Mouse (Mus musculus): ENCODE results near the gene Brd1.
"Not testable (repeated sequence)": the region's sequence is repeated elsewhere in the genome, so short reads cannot be mapped to it uniquely, and the experiment has no call there.

Brd1 gene

GRCm38 (mm10) chr15:88733834-88734571 lies at the start of gene Brd1:
Gene Brd1, minus strand, starts transcription at chr15:88734233.
- peak; percentile 59 to 76 for DNase-seq (ENCODE audit: low spot score in 2 of 2)

- not testable (repeated sequence) for DNase-seq (ENCODE audit: low spot score in 2 of 2)
These were observed 40.6 kb upstream of the Brd1 start for GRCm38 (mm10) chr15:88774630-88775029.

- no peak for DNase-seq (ENCODE audit: low spot score in 2 of 2)
These were observed 34.5 kb upstream of the Brd1 start for GRCm38 (mm10) chr15:88768537-88768936.

- DNase-seq (ENCODE audit: low spot score in 2 of 2) = not testable (repeated sequence)
These were observed 32.1 kb upstream of the Brd1 start for GRCm38 (mm10) chr15:88766139-88766538.

GRCm38 (mm10) chr15:88761551-88761950 lies 27.5 kb upstream of the Brd1 start:
- DNase-seq (ENCODE audit: low spot score in 2 of 2) = no peak

- DNase-seq (ENCODE audit: low spot score in 2 of 2) = no peak
These were observed 24.0 kb upstream of the Brd1 start for GRCm38 (mm10) chr15:88758061-88758460.

GRCm38 (mm10) chr15:88755761-88756160 lies 21.7 kb upstream of the Brd1 start:
- DNase-seq (ENCODE audit: low spot score in 2 of 2) = no peak

- DNase-seq (ENCODE audit: low spot score in 2 of 2) = no peak
These were observed 20.9 kb upstream of the Brd1 start for GRCm38 (mm10) chr15:88754896-88755295.

GRCm38 (mm10) chr15:88752403-88752733 lies 18.3 kb upstream of the Brd1 start:
- DNase-seq (ENCODE audit: low spot score in 2 of 2) = no peak

GRCm38 (mm10) chr15:88751564-88752402 lies 17.8 kb upstream of the Brd1 start, which contains the start of gene Zbed4:
Gene Zbed4, plus strand, starts transcription at chr15:88751660.
- peak in 1 of 2 experiments; percentile 50 for DNase-seq (ENCODE audit: low spot score in 2 of 2)

- peak; percentile 98 to 99 for DNase-seq (ENCODE audit: low spot score in 2 of 2)
These were observed 16.9 kb upstream of the Brd1 start for GRCm38 (mm10) chr15:88750677-88751563.

- DNase-seq (ENCODE audit: low spot score in 2 of 2) = no peak
These were observed 16.0 kb upstream of the Brd1 start for GRCm38 (mm10) chr15:88750032-88750431.

- not testable (repeated sequence) for DNase-seq (ENCODE audit: low spot score in 2 of 2)
These were observed 15.6 kb upstream of the Brd1 start for GRCm38 (mm10) chr15:88749617-88750016.

GRCm38 (mm10) chr15:88745926-88746325 lies 11.9 kb upstream of the Brd1 start:
- no peak for DNase-seq (ENCODE audit: low spot score in 2 of 2)

- DNase-seq (ENCODE audit: low spot score in 2 of 2) = no peak
These were observed 11.3 kb upstream of the Brd1 start for GRCm38 (mm10) chr15:88745347-88745746.

GRCm38 (mm10) chr15:88743371-88743770 lies 9.3 kb upstream of the Brd1 start:
- not testable (repeated sequence) for DNase-seq (ENCODE audit: low spot score in 2 of 2)

- no peak for DNase-seq (ENCODE audit: low spot score in 2 of 2)
These were observed 7.3 kb upstream of the Brd1 start for GRCm38 (mm10) chr15:88741366-88741765.

- no peak for DNase-seq (ENCODE audit: low spot score in 2 of 2)
These were observed 4.4 kb upstream of the Brd1 start for GRCm38 (mm10) chr15:88738466-88738865.

- DNase-seq (ENCODE audit: low spot score in 2 of 2) = no peak
These were observed 2.1 kb upstream of the Brd1 start for GRCm38 (mm10) chr15:88736166-88736565.

- peak in 1 of 2 experiments; percentile 56 for DNase-seq (ENCODE audit: low spot score in 2 of 2)
These were observed 837 bp downstream of the Brd1 start for GRCm38 (mm10) chr15:88733041-88733751.

GRCm38 (mm10) chr15:88732405-88733020 lies 1.5 kb downstream of the Brd1 start:
- no peak for DNase-seq (ENCODE audit: low spot score in 2 of 2)
